Mouse (Mus musculus) ovary, postnatal 14 days (tissue): ENCODE measurements around the gene Mars.
"Not testable (repeated sequence)": the region's sequence is repeated elsewhere in the genome, so short reads cannot be mapped to it uniquely, and the experiment has no call there.

Source experiments
- DNase-seq: peaks from one replicate; pipeline ENCODE4 v3.0.0; 2022; ENCODE audit warnings: low spot score

Gene Mars

DNA sequence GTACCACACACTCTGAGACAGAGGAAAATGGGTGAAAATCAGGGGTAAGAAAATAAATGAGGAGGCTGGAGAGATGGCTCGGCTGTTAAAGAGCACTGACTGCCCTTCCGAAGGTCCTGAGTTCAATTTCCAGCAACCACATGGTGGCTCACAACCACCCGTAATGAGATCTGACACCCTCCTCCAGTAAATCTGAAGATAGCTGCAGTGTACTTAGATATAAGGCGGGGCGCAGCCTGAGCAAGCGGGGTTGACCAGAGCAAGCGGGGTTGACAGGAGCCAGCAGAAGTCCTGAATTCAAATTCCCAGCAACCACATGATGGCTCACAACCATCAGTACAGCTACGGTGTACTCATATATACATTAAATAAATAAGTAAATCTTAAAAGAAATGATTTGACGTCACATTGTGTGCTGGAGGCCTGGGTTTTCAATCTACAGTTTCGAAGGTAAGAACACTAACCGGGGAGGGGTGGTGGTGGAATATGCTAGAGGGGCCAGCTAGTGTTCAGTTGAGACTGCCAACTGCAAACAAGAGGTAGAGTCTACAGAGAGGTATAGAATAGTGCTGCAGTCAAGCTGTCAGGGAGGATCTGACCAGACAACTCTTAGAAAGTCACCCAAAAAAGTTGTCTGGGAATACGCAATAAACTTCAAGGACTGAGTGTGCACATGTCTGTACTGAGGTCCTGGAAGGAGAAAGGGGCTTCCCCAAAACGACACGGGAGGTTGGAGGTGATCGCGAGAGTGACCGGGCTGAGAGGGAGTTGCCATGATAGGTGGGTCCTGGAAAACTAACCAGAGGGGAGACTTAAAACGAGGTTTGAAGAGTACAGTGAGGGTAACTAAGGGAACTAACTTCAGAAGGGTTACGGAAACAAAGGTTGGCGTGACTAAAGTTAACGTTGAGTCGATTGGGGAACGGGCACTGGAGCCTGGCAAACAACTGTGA is 787 bp downstream of the Mars start:
- no peak for DNase-seq

DNA sequence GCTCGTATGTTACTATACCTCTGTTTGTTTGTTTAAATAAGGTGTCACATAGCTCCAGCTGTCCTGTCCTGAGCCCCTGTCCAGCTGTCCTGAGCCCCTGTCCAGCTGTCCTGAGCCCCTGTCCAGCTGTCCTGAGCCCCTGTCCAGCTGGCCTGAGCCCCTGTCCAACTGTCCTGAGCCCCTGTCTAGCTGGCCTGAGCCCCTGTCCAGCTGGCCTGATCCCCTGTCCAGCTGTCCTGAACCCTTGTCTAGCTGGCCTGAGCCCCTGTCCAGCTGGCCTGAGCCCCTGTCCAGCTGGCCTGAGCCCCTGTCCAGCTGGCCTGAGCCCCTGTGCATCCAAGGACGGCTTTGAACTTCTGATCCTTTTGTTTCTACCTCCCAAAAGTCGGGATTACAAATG is 2.4 kb downstream of the Mars start:
- not testable (repeated sequence) for DNase-seq

DNA sequence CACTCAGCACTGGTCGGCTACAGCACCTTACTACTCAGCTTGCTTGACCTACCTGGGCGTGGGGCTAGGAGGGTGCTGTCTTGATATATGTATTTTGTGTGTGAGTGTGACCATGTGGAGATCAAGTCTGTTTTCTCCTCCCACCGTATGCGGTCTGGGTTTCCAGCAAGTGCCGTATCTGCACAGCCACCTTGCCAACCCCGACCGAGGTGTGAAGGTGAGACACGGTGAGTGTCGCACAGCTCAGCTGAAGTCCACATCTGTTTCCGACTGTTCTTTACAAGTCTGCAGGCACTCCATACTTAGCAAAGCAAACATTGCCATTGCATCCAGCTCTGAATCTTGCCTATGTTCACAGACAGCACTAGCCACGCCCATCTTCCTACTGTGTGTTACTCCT is 8.4 kb downstream of the Mars start:
- no peak for DNase-seq

DNA sequence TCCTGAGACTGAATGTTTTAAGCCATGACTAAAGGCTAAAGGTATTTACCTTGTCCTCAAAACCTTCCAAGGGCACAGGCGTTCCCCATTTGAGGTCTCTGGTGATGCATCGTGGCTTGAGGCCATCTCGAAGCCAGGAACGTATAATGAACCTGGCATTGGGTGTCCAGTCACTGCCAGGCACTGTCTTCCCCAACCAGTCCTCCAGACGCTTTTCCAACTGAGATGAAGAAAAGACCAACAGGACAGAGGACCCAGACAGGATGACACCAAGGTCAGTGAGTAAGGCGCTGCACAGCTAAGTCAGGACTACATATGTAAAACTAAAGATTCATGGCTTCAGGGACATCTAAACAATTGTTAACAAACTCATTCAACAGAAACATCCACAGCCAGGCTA is 11.2 kb downstream of the Mars start:
- no peak for DNase-seq

DNA sequence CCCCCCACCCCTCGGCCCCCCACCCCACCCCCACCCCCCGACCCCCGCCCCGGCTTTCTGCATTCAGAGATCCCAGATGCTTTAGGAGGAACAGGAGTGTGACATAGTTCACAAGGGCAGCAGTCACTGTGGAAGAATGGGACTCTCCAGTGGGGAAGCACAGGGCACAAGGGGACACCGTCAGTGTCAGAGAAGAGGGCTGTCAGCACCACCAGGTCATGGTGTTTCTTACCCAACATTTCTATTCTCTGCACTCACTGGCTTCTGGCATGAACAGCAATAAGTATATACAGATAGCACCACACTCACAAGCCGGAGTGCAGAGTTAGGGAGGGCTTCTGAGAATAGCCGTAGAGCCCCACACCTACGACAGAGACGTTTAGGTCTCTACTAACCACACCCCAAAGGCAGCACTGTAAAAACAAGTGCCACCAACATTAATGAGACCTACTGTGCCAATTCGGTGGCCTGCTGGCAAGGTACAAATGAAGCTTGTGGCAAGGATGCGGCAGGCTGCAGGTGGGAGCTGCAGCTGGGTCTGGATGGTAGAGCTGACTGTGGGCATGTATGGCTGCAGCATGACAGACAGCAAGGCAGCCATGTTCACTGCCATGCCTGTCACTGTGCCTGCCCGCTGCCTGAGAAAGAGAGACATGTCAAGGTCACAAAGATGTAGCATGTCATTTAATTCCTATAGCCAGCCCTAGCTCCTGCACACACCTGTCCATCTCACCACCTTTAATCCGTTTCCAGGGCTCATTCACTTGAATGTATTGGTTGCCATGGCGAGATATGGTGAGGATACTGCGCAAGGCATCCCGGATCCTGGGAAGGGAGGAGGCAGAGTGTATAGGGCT is 14.3 kb downstream of the Mars start:
- DNase-seq, result no peak

DNA sequence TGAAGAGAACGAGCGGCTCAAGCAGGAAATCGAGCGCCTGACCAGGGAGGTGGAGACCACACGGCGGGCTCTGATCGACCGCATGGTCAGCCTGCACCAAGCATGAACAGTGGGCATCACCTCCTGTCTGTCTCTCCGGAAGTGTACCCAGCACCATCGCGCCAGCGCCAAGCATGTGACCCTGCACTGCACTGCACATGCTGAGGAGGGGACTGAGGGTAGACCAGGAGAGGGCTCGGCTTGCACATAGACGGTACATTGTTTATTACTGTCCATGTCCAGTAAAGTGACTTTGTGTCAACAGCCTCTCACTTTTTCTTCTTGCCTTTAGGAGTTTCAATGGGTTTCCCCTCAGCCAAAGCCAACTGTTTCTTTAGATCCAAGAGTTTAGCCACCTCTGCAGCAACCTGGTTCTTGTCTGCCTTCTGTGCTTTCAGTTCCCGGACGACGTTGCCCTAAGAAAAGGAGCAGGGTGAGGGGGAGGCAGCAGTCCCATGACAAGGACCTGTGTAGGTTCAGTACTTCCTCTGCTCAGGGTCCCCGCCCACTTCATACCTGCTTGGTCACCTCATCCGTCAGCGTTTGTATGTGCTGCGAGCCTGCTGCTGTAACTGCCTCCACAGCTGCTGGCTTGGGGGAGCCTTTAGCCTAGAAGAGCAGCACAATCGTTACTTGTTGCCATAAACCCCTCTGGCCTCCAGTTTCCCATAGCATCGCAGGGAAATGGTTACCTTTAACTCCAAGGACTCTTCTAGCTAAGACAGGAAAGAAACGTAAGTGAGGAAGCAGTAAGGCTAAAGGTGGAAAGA is 15.4 kb downstream of the Mars start:
- DNase-seq, result no peak

DNA sequence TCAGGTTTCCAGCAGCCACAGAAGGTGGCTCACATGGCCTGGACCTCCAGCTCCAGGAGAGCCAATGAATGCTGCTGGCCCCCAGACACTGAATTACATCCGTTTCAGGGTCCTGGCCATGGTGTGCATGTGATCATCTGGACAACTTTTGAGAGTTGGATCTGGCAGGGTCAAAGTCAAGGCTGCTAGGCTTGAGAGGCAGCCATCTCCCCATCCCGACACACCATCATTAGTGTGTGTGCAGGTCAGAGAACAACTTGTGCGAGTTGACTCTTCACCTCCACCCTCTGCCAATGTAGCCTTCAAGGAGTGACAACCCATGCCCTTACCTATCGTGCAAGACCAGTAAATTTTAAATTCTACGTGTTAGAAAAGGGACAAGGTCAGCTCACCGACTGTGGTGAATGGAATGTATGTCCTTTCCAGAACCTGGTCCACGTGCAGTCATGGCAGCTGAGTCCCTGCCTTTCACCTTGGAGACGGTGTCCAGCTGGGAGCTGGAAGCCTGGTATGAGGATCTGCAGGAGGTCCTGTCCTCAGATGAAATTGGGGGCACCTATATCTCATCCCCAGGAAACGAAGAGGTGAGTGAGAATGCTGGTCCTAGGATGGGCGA is 16.6 kb downstream of the Mars start:
- no peak for DNase-seq

DNA sequence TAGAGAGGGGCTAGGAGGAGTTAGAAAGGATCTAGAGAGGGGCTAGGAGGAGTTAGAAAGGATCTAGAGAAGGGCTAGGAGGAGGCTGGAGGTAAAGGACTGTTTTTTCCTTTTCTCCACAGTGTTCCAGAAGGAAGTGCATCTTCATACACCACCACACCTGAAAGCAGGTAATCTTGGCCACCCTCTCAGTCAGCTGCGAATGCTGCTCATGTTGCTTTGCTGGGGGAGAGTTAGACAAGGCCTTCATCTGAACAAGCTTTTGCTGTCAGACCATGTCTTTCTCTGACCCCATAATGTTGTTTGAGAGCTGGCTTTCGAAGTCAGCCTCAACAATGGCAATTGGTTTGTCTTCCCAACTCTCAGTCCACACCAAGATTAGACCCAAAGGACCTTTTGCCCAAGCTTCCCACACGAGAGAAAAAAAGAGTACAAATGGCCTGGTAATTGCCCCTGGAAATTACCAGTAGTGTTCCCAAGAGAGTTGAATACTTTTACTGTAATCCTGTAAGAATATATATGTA is 17.9 kb downstream of the Mars start:
- no peak for DNase-seq

DNA sequence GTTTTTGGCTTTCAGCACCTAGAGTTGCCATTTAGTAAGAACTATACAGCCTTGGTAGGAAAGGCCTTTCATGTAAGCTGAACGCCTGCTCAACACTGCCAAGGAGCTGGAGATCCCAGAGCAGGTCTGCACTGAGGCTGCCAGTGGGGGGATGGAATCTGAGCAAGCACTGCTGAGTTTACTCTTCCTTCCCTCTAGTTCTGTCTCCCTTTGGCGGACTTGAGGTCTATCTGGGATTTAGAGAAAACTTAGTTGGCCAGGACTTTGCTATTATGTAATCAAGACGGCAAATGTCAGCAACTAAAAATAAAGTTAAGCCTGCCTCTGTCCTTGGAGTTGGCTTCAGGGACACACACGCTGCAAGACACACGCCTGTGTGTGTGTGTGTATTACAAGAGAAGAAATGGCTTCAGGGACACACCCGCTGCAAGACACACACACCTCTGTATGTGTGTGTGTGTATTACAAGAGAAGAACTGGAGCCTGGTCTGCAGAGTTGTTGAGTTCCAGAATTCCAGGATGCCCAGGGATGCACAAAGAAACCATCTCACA is 18.5 kb downstream of the Mars start:
- DNase-seq, result no peak

DNA sequence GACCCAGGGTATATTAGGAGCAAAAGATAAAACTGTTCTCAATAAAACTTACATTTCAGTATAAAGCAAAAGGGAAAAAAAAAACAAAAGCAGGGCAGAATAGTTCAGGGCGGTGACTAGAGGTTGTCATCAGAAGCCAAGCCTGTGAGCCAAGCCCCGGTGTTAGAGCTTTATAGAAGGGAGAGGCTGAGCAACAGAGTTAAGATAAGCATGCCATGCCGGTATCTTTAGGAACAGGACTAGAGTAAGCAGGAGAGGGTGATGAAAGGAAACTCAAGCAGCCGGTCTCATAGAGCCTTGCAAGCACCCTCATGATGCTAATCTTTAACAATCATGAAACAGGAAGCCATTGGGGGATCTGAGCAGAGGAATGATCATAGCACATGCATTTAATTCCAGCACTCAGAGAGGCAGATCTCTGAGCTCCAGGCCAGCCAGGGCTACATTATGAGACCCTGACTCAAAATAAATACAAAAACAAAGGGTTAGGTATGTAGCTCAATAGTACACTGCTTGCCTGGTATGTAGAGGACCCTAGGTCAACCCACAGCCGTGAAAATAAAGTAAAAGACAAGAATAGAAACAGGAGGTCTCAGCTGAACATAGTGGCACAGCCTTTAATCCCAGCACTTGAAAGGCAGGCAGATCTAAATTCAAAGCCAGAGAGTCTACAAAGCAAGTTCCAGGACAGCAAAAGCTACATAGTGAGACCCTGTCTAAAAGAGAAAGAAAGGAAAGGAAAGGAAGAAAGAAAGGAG is 19.5 kb downstream of the Mars start:
- no peak for DNase-seq

DNA sequence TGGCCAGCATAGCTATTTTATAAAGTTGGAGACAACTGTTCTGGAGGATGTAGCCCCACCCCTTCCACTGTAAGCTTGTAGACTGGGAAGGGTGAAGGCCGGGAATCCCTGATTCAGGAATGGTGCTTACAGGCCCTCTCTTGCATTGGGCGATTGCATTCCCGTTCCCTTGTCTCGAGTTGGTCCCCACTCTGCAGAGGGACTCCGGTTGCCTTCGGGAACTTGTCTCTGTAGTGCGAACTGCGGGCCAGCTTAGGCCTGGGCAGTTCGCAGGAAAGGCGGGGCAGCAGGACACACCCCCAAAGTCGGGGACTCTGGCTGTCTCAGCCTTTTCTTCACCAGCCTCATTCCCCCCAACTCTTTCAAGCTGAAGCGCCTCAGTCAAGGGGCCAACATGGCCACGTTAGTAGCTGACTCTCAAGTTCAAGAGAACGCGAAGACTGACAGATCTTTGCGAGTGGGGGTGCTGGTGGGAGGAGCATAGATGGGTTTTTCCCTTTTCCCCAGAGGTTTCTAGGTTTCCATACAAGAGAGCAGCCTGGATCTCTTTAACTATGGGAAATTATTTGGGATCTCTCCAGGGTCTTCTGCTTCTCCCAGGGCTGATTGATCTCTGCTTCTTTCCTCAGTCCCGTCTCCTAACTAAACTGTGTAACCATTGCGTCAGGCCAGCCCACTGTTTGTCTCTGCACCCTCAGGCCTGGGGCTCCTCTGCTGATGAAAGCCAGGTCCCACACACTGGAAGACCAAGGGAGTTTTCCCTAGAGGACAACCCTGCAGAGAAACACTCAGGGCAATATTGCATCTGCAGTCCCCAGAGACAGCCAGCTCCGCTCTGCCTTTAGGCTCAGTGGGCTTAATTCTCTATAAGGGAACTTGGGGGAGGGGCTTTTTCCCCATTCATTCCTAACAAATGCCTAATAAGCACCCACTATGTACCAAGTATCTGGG is 20.4 kb downstream of the Mars start:
- DNase-seq, result peak; percentile 39

DNA sequence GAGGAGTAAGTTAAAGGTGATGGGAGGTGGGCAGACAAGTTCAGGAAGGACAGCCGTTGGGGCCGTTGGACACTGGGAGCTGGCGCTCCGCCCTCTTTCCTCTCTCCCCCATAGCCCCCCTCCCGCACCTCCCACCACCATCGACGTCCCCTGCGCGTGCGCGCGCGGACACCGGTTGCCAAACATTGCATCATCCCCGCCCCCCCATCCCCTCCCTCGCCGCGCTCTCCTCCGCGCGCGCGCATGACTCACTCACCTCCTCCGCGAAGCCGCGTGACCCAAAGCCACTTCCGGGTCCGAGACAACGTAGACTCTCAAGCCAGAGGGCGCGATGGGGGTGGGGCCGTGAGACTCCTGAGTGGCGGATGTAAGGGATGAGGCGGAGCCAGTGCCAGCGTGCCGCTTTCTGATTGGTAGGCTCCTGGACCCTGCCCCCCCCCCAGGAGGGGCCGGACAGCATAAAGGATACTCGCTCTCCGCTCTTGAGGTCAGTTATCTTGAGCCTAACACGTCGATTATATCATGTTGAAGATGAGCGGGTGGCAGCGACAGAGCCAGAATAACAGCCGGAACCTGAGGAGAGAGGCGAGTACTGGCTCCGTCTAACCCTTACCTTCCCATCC is 21.2 kb downstream of the Mars start:
- DNase-seq, result peak; percentile 99

DNA sequence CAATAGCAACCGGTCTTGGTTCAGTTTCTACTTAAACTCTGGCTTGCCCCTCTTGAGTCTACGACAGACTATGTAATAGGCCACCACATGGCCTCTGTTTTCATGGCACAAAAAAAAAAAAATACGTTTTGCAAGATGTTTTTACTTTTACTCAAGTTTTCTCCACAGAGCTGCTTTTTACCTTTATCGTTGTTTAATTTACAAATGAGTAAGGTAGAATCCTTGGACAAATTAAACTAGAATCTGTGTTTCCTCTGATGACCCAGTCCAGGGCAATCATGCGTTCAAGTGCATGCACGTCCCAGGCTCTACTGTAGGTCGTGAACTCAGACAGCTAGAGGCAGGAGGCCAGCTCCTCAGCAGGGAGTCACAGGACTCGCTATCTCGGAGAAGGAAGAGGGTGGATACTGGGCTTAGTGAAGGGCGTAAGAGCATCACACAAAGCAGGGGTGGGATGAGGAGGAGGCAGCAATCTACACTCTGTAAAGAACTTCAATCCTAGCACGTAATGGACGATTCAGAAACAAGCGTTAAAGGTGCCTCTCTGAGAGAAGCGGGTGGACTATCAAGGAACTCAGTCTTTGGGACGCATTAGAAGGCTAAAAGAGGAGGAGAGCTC is 21.9 kb downstream of the Mars start:
- DNase-seq, result peak; percentile 34

DNA sequence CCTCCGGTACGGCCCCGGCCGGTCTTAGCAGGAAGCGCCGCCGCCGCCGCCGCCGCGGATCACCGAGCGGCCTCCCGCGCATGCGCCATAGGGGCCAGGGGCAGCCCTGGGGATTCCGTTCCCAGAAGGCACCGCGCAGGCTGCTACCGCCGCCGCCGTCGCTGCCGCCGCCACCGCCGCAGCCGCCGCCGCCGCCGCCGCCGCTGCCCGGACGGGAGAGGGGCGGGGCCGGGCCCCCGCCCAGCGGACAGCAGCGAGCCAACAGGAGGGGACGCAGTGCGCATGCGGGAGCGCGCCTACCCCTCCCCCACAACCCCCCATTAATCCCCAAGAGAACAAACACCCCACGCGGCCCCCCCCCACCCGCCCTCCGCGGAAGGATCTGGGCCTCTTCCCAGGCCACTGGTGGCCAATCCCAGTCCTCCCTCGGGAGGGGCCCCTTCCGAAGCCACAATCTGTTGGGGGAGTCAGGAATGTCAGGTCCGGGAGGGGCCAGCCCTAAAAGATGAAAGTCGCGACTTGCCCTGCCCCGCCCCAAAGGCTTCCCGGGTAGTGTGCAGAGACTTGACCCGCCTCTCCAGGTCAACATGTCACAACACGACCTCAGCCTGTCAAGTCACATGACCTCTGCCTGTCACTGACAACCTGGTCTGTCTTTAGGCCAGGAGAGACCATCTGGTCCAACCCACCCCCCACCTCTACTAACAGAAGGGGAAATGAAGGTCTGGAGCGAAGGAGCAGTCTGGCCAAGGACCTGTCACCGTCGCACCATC is 22.6 kb downstream of the Mars start, which contains the start of gene Mbd6:
Gene Mbd6, minus strand, starts transcription at position 219 of the 773 bp plus-strand sequence.
- peak; percentile 83 for DNase-seq

DNA sequence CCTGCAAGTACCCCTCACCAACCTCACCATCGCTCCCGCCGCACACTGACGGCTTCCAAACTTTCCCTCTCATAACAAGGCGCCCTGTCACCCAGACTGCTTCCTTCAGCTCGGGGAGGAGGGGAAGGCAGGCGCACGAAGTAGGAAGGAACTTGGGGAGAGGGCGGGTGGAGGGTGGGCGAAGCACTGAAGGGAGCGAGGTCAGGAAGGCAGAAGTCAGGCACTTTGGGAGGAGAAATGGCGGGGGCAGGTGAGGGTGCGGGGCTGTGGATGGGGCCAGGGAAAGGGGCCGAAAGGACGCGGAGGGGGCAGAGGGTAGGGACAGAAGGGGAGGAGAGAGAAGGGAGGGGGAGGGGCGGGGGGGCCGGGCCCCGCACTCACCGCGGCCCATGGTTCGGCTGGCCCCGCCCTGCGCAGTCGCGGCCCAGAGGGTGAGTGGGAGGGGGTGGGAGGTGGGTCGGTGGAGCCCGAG is 23.2 kb downstream of the Mars start:
- peak; percentile 49 for DNase-seq

DNA sequence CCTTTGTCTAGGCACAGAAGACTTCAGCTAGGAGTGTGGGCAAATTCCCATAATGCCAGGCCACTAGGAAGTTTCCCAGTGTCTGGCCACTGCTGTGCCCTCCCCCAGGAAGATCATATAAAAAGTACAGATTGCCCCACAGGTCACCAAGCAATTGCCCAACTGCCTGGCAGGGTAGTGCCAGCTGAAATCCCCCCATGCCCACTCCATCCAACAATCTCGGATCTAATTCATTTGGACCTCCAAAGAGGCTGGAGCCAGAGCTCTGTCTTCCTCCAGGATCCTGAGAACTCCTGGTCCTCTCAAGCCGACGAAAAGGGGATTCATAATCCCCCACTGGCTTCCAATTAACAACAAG is 23.7 kb downstream of the Mars start:
- DNase-seq, result no peak

DNA sequence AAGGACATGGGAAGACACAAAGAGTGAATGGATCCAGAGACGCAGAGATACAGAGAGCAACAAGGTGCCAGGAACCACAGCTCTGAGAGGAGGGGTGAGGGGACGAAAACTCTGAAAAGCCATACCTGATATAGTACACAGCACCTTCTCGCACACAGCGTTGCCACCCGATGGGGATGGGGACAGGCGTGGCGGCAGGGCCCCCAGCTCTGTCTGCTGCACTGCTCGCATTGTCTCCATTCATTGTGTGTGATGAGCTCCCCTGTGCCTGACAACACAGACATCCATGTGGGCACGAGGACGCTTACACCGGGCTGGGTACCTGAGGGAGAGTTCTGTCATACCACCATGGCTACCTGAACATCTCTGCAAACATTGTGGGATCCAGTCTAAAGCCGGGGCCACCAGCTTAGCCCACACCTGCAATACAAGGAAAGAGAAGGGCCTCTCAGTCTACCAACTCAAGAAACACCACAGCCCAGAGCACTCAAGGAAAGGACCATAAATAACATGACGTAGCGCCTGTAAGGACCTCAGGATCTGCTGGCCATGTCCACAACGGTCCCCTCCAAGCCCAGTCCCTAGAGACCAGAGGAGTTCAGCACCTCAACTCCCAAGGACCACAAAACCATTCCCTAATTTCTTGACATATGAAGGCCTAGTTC is 24.2 kb downstream of the Mars start:
- no peak for DNase-seq
